Mouse (Mus musculus) colon, adult 2 months (tissue): Measurements from ENCODE around the gene Vmn2r98. TPM values are rescaled to one million over a fixed set of nuclear protein-coding genes. Genes with fewer than 3 reads are reported as not detected.

Source experiments
- polyA plus RNA-seq: library from polyadenylated mRNA; depleted of rRNA; stranded (reverse); fragments of >200 nt; gene quantifications from 2 replicates; pipeline ENCODE4 v1.2.3, GENCODE M21; 2012; rRNA removed

The Vmn2r98 gene
- not detected in 2 replicates for polyA plus RNA-seq

GRCm38 (mm10) chr17:19053160-19053559 lies at the start of gene Vmn2r98:
TSS of gene Vmn2r98 (plus strand) at chr17:19053460.

Other genes with a start within 250 kb of the Vmn2r98 start
- gene Vmn2r97, start 139.2 kb upstream of the Vmn2r98 start, polyA plus RNA-seq, result not detected in 2 replicates